In the genomic region with DNA sequence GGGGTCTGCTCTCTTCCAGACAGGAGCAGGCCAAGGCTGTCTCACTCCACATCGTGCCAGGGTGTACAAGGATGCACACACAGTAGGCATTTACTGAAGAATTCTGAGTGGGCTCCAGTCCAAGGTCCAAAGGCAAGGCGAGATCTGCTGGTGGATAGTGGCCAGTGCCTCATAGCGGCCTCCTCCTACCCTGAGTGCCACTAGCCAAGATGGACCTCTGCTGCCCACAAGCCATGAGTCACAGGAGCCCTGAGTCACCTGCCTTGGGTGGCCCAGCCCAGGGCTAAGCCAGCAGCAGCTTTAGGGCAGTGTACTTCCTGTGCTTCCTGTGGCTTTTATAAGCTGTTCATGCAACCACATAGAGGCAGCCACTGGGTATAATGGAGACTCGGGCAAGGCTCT, we compare ENCODE assay signal across 9 mouse cellular contexts. TPM values are rescaled to one million over a fixed set of nuclear protein-coding genes. Genes with fewer than 3 reads are reported as not detected.
DNase-seq lines count a peak whose midpoint lies in the region; ATAC-seq lines count a peak whose summit lies in the region.
"Had no signal": no experiment of that assay in that cellular context is flagged by ENCODE, and none has a peak within 500 bp of the region (broad histone marks: within the 10 kb centered on the region; RNA-seq: fewer than 3 reads in every experiment).

No protein-coding gene starts in this region.

- H3K4me2 ChIP-seq in embryonic facial prominence, embryonic 13.5 days = 0 out of 2 replicates have a peak overlapping the region, but pooled peaks have one; percentile 78
- no peak overlapping the region for H3K4me2 ChIP-seq in midbrain, embryonic 13.5 days (replicated peaks)
- no peak overlapping the region for H3K4me2 ChIP-seq in midbrain, embryonic 14.5 days (ENCODE audit: low read length)

- H3K36me3 ChIP-seq in embryonic facial prominence, embryonic 13.5 days = no peaks in the 10 kb centered on the region
- no peaks in the 10 kb centered on the region for H3K36me3 ChIP-seq in embryonic facial prominence, embryonic 10.5 days (replicated peaks)
- H3K36me3 ChIP-seq in midbrain, embryonic 13.5 days = no peaks in the 10 kb centered on the region
- no peaks in the 10 kb centered on the region for H3K36me3 ChIP-seq in midbrain, embryonic 14.5 days (ENCODE audit: control insufficient read depth, insufficient read depth, low read length)
- H3K36me3 ChIP-seq: neural tube, embryonic 12.5 days had no signal

- no peak for DNase-seq in embryonic facial prominence, embryonic 10.5 days (ENCODE audit: low spot score)
- no peak for DNase-seq in midbrain, embryonic 14.5 days
- DNase-seq in cerebellum, adult 8-10 months = peak; percentile 76
- DNase-seq in heart, postnatal 36 days = peak; percentile 36 to 56
- DNase-seq in naive thymus-derived CD4-positive, alpha-beta T cell, adult 2 months (ENCODE audit: low read depth) = peak; percentile 53
- no peak for DNase-seq in right cerebral cortex, postnatal 10 days (ENCODE audit: low spot score in 2 of 2)

- no peak overlapping the region for H3K4me3 ChIP-seq in embryonic facial prominence, embryonic 13.5 days
- no peak overlapping the region for H3K4me3 ChIP-seq in embryonic facial prominence, embryonic 10.5 days
- no peak overlapping the region for H3K4me3 ChIP-seq in midbrain, embryonic 13.5 days (replicated peaks)
- no peak overlapping the region for H3K4me3 ChIP-seq in midbrain, embryonic 14.5 days (replicated peaks; ENCODE audit: low read depth, low read length)
- H3K4me3 ChIP-seq: neural tube, embryonic 12.5 days had no signal

- H3K27me3 ChIP-seq in embryonic facial prominence, embryonic 13.5 days = no peaks in the 10 kb centered on the region
- H3K27me3 ChIP-seq in embryonic facial prominence, embryonic 10.5 days (replicated peaks; ENCODE audit: low read depth, poor library complexity, severe bottlenecking) = peaks cover 45% of the 10 kb centered on the region
- H3K27me3 ChIP-seq in midbrain, embryonic 13.5 days = peaks cover 43% of the 10 kb centered on the region
- peaks cover 12% of the 10 kb centered on the region; the same call in 1 of the 2 replicates for H3K27me3 ChIP-seq in midbrain, embryonic 14.5 days (ENCODE audit: control insufficient read depth, insufficient read depth, low read length)

- ATAC-seq in embryonic facial prominence, embryonic 13.5 days (ENCODE audit: insufficient number of reproducible peaks, insufficient read depth, low FRiP score, low TSS enrichment, low read depth) = no peak
- no peak for ATAC-seq in midbrain, embryonic 13.5 days
- no peak for ATAC-seq in midbrain, embryonic 14.5 days (ENCODE audit: low FRiP score, low TSS enrichment)

- no peaks in the 10 kb centered on the region for H3K9me3 ChIP-seq in embryonic facial prominence, embryonic 13.5 days
- H3K9me3 ChIP-seq in embryonic facial prominence, embryonic 10.5 days = no peaks in the 10 kb centered on the region
- no peaks in the 10 kb centered on the region for H3K9me3 ChIP-seq in midbrain, embryonic 13.5 days
- no peaks in the 10 kb centered on the region for H3K9me3 ChIP-seq in midbrain, embryonic 14.5 days (ENCODE audit: control insufficient read depth, low read length)
- H3K9me3 ChIP-seq: neural tube, embryonic 12.5 days had no signal

- H3K27ac ChIP-seq in embryonic facial prominence, embryonic 13.5 days = no peak overlapping the region
- H3K27ac ChIP-seq in embryonic facial prominence, embryonic 10.5 days (replicated peaks) = no peak overlapping the region
- H3K27ac ChIP-seq in midbrain, embryonic 13.5 days = peak overlapping the region; percentile 30; the same call in 1 of the 2 replicates
- H3K27ac ChIP-seq in midbrain, embryonic 14.5 days (replicated peaks; ENCODE audit: low read depth, low read length) = no peak overlapping the region
- H3K27ac ChIP-seq: neural tube, embryonic 12.5 days had no signal

- 63% methylated on average over 4 of the region's 4 CpGs for WGBS in embryonic facial prominence, embryonic 13.5 days
- 67% methylated on average over 4 of the region's 4 CpGs for WGBS in embryonic facial prominence, embryonic 10.5 days
- WGBS in midbrain, embryonic 13.5 days = 62% methylated on average over 4 of the region's 4 CpGs
- WGBS in midbrain, embryonic 14.5 days = 55% methylated on average over 4 of the region's 4 CpGs

- intact Hi-C loops in heart, postnatal 36 days (cut with DNase I) = loop anchor here (10.0 kb wide), 1 partner anchor 441 kb away; the partner anchor contains the start of genes Cenpp and Nol8

- H3K4me1 ChIP-seq in embryonic facial prominence, embryonic 13.5 days = peaks cover 61% of the 10 kb centered on the region
- H3K4me1 ChIP-seq in embryonic facial prominence, embryonic 10.5 days = peaks cover 57% of the 10 kb centered on the region
- H3K4me1 ChIP-seq in midbrain, embryonic 13.5 days (replicated peaks) = peaks cover 39% of the 10 kb centered on the region
- H3K4me1 ChIP-seq in midbrain, embryonic 14.5 days (ENCODE audit: control insufficient read depth, insufficient read depth, low read length) = peaks cover 20% of the 10 kb centered on the region

- H3K9ac ChIP-seq in embryonic facial prominence, embryonic 13.5 days = peak overlapping the region; percentile 44
- H3K9ac ChIP-seq in midbrain, embryonic 13.5 days (replicated peaks) = no peak overlapping the region
- no peak overlapping the region for H3K9ac ChIP-seq in midbrain, embryonic 14.5 days (replicated peaks; ENCODE audit: low read length)
- H3K9ac ChIP-seq: neural tube, embryonic 12.5 days had no signal

RNA-seq across cellular contexts. Expression of gene Card19, which starts 2.3 kb away (rescaled TPM):
- polyA plus RNA-seq in embryonic facial prominence, embryonic 13.5 days (2015; fragmentation: Nextera tagmentation; extraction: Ambion mirVana) = 65.2 and 66.4 TPM in 2 replicates
- polyA plus RNA-seq in embryonic facial prominence, embryonic 10.5 days (2016; fragmentation: Nextera tagmentation; extraction: Ambion mirVana) = 31.6 and 35.0 TPM in 2 replicates
- polyA plus RNA-seq in midbrain, embryonic 13.5 days (2015; fragmentation: Nextera tagmentation; extraction: Ambion mirVana) = 14.9 and 18.9 TPM in 2 replicates
- polyA plus RNA-seq in midbrain, embryonic 14.5 days (2014; fragmentation: Nextera tagmentation; extraction: Ambion mirVana) = 20.6 and 24.6 TPM in 2 replicates
- total RNA-seq in heart, postnatal 36 days (2021) = 100 to 1,000 TPM; 152 to 164 TPM

RNA-seq across cellular contexts. Expression of gene Ninj1, which starts 26.2 kb away (rescaled TPM):
- 44.9 and 48.0 TPM in 2 replicates for polyA plus RNA-seq in embryonic facial prominence, embryonic 13.5 days (2015; fragmentation: Nextera tagmentation; extraction: Ambion mirVana)
- 26.6 and 28.0 TPM in 2 replicates for polyA plus RNA-seq in embryonic facial prominence, embryonic 10.5 days (2016; fragmentation: Nextera tagmentation; extraction: Ambion mirVana)
- 12.6 and 14.6 TPM in 2 replicates for polyA plus RNA-seq in midbrain, embryonic 13.5 days (2015; fragmentation: Nextera tagmentation; extraction: Ambion mirVana)
- 15.3 and 22.0 TPM in 2 replicates for polyA plus RNA-seq in midbrain, embryonic 14.5 days (2014; fragmentation: Nextera tagmentation; extraction: Ambion mirVana)
- 100 to 1,000 TPM; 110 to 136 TPM for total RNA-seq in heart, postnatal 36 days (2021)

RNA-seq across cellular contexts. Expression of gene Susd3, which starts 35.0 kb away (rescaled TPM):
- polyA plus RNA-seq in embryonic facial prominence, embryonic 13.5 days (2015; fragmentation: Nextera tagmentation; extraction: Ambion mirVana) = 1.5 and 2.8 TPM in 2 replicates
- 1.2 and 1.7 TPM in 2 replicates for polyA plus RNA-seq in embryonic facial prominence, embryonic 10.5 days (2016; fragmentation: Nextera tagmentation; extraction: Ambion mirVana)
- 0.94 and 1.5 TPM in 2 replicates for polyA plus RNA-seq in midbrain, embryonic 13.5 days (2015; fragmentation: Nextera tagmentation; extraction: Ambion mirVana)
- 0.32 and 1.1 TPM in 2 replicates for polyA plus RNA-seq in midbrain, embryonic 14.5 days (2014; fragmentation: Nextera tagmentation; extraction: Ambion mirVana)
- 1 to 10 TPM; 1.1 to 1.3 TPM for total RNA-seq in heart, postnatal 36 days (2021)

Comparison
In these comparisons a context has a peak if more than half of its experiments do, and no peak if none do; other contexts are left out.
1. DNase-seq: peak in cerebellum, adult 8-10 months (single experiment), heart, postnatal 36 days (2 of 2) and naive thymus-derived CD4-positive, alpha-beta T cell, adult 2 months (single experiment); none in embryonic facial prominence, embryonic 10.5 days (single experiment), midbrain, embryonic 14.5 days (single experiment) and right cerebral cortex, postnatal 10 days (0 of 2).